Mouse (Mus musculus): Measurements from ENCODE around the gene Fam83e. TPM values are rescaled to one million over a fixed set of nuclear protein-coding genes. Genes with fewer than 3 reads are reported as not detected.

Gene Fam83e
- total and polyA plus RNA-seq, 3 experiments, result 0.13 to 1.3 (median 0.74) TPM

DNA sequence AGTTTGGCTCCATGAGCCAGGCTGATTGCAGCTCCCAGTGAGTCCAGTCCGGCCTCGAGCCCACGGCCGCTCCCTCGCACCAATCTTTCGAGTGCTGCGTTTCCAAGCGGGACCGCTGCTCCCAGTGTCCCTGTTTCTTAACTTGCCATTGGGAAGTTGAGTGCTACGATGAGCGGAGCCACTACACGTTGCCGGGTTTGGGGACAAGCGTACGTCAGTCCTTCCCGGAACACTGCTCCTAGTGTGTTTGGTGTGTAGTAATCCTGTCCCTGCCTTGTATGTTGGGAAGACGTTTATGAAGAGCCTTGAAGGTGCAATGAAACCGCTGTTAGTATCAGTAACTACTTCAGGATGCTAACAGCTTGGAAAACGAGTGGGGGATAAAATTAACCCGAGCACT is 2.7 kb upstream of the Fam83e start:
- no peak for DNase-seq (ENCODE audit: extremely low read depth)
- Histone ChIP-seq H3K4me1 (ENCODE audit: control insufficient read depth in 1 of 2, insufficient read depth in 2 of 2) (peaks cover 7 to 44% of the 10 kb centered on the region in 2 experiments; a peak in 3 of 4 replicates), H3K27ac (ENCODE audit: insufficient read depth, low read depth) (peak overlapping the region; percentile 79), H3K79me2 (replicated peaks; ENCODE audit: control insufficient read depth, extremely low read depth, insufficient read depth, poor library complexity, severe bottlenecking) (peaks cover 47% of the 10 kb centered on the region), H3K27me3 (replicated peaks) (no peaks in the 10 kb centered on the region), H3K4me2 (ENCODE audit: insufficient read depth, low read depth, poor library complexity, severe bottlenecking) (no peak overlapping the region), H3K9me3 (replicated peaks; ENCODE audit: low read length) (no peaks in the 10 kb centered on the region), H3K36me3 (replicated peaks in 1 of 2; ENCODE audit: control insufficient read depth in 1 of 2, insufficient read depth in 1 of 2, low read length in 1 of 2) (peaks cover 46 to 64% of the 10 kb centered on the region in 2 experiments), H3K4me3 (replicated peaks in 1 of 3; ENCODE audit: low read depth in 2 of 3, low read length in 2 of 3, poor library complexity in 1 of 3) (peak overlapping the region; percentile 95 to 100 (median 97)), H3K9ac (ENCODE audit: insufficient read depth, low read depth) (peak overlapping the region; percentile 98)
- in situ Hi-C loops (cut with MboI; ENCODE audit: low pct_ligation_motif_present, low pct_unique_long_range_greater_than_20kb, low sequenced_read_pairs) (no loop called here), dilution Hi-C loops (cut with MboI; ENCODE audit: extremely low pct_ligation_motif_present, extremely low pct_unique_long_range_greater_than_20kb, low sequenced_read_pairs) (no loop called here)
- peak; percentile 1; the same call in 1 of the 2 replicates for TF ChIP-seq MAX (IDR thresholded peaks at IDR 0.05; ENCODE audit: low read length)
- 0 out of 2 replicates have a peak, but pooled peaks have one; percentile 8 for TF ChIP-seq ZMIZ1 (IDR thresholded peaks at IDR 0.05; ENCODE audit: low read depth, low read length)
- no peak for TF ChIP-seq SIN3A (IDR thresholded peaks at IDR 0.05; ENCODE audit: low read length)

DNA sequence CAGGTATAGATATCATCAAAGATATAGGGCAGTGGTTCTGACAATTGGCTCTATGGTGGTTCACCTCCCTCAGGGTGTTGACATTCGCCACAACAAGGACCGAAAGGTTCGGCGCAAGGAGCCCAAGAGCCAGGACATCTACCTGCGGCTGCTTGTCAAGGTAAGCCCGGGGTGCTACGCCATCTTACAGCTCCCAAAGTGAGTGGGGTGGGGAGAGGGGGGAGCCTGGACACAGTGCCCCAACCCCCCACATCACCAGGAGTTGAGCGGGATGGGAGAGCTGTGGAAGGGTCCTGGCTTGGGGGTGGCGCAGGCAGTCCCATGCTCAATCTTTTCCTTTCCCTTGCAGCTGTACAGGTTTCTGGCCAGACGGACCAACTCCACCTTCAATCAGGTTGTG is 1.8 kb upstream of the Fam83e start:
- Histone ChIP-seq H3K9ac (ENCODE audit: insufficient read depth, low read depth) (peak overlapping the region; percentile 98), H3K9me3 (replicated peaks; ENCODE audit: low read length) (no peaks in the 10 kb centered on the region), H3K4me1 (ENCODE audit: control insufficient read depth in 1 of 2, insufficient read depth in 2 of 2) (peaks cover 7 to 40% of the 10 kb centered on the region in 2 experiments; a peak in 3 of 4 replicates), H3K4me2 (ENCODE audit: insufficient read depth, low read depth, poor library complexity, severe bottlenecking) (peak overlapping the region; percentile 39), H3K27me3 (replicated peaks) (no peaks in the 10 kb centered on the region), H3K36me3 (replicated peaks in 1 of 2; ENCODE audit: control insufficient read depth in 1 of 2, insufficient read depth in 1 of 2, low read length in 1 of 2) (peaks cover 51 to 64% of the 10 kb centered on the region in 2 experiments), H3K79me2 (replicated peaks; ENCODE audit: control insufficient read depth, extremely low read depth, insufficient read depth, poor library complexity, severe bottlenecking) (peaks cover 43% of the 10 kb centered on the region), H3K4me3 (replicated peaks in 1 of 3; ENCODE audit: low read depth in 2 of 3, low read length in 2 of 3, poor library complexity in 1 of 3) (peak overlapping the region; percentile 95 to 100 (median 97)), H3K27ac (ENCODE audit: insufficient read depth, low read depth) (peak overlapping the region; percentile 14; the same call in 1 of the 2 replicates)
- DNase-seq (ENCODE audit: extremely low read depth), result no peak
- dilution Hi-C loops (cut with MboI; ENCODE audit: extremely low pct_ligation_motif_present, extremely low pct_unique_long_range_greater_than_20kb, low sequenced_read_pairs), result no loop called here
- no peak for TF ChIP-seq SIN3A (IDR thresholded peaks at IDR 0.05; ENCODE audit: low read length)
- TF ChIP-seq ZMIZ1 (IDR thresholded peaks at IDR 0.05; ENCODE audit: low read depth, low read length), result 0 out of 2 replicates have a peak, but pooled peaks have one; percentile 15
- TF ChIP-seq MXI1 (IDR thresholded peaks at IDR 0.05; ENCODE audit: low read depth, low read length), result peak; percentile 35; the same call in 1 of the 2 replicates
- in situ Hi-C loops (cut with MboI; ENCODE audit: low pct_ligation_motif_present, low pct_unique_long_range_greater_than_20kb, low sequenced_read_pairs), result no loop called here

GRCm38 (mm10) chr7:45719738-45720412 is 1.1 kb upstream of the Fam83e start:
- TF ChIP-seq POLR2AphosphoS2 (IDR thresholded peaks at IDR 0.05; ENCODE audit: low read depth, low read length), result peak; percentile 31; the same call in 1 of the 2 replicates
- no peak for TF ChIP-seq CTCF (conservative IDR thresholded peaks at IDR 0.05 in 1 of 2, IDR thresholded peaks at IDR 0.05 in 1 of 2; ENCODE audit: low read depth in 2 of 2, low read length in 2 of 2)
- DNase-seq (ENCODE audit: extremely low read depth), result no peak
- Histone ChIP-seq H3K9me3 (replicated peaks; ENCODE audit: low read length) (no peaks in the 10 kb centered on the region), H3K79me2 (replicated peaks; ENCODE audit: control insufficient read depth, extremely low read depth, insufficient read depth, poor library complexity, severe bottlenecking) (peaks cover 36% of the 10 kb centered on the region), H3K36me3 (replicated peaks in 1 of 2; ENCODE audit: control insufficient read depth in 1 of 2, insufficient read depth in 1 of 2, low read length in 1 of 2) (peaks cover 57 to 71% of the 10 kb centered on the region in 2 experiments), H3K4me1 (ENCODE audit: control insufficient read depth in 1 of 2, insufficient read depth in 2 of 2) (peaks cover 7 to 35% of the 10 kb centered on the region in 2 experiments; a peak in 3 of 4 replicates), H3K9ac (ENCODE audit: insufficient read depth, low read depth) (peak overlapping the region; percentile 98; the same call in 1 of the 2 replicates), H3K27ac (ENCODE audit: insufficient read depth, low read depth) (peak overlapping the region; percentile 4; the same call in 1 of the 2 replicates), H3K27me3 (replicated peaks) (no peaks in the 10 kb centered on the region), H3K4me3 (replicated peaks in 1 of 3; ENCODE audit: low read depth in 2 of 3, low read length in 2 of 3, poor library complexity in 1 of 3) (peak overlapping the region in 2 of 3 experiments; percentile 95 to 100), H3K4me2 (ENCODE audit: insufficient read depth, low read depth, poor library complexity, severe bottlenecking) (peak overlapping the region; percentile 39)
- dilution Hi-C loops (cut with MboI; ENCODE audit: extremely low pct_ligation_motif_present, extremely low pct_unique_long_range_greater_than_20kb, low sequenced_read_pairs) (no loop called here), in situ Hi-C loops (cut with MboI; ENCODE audit: low pct_ligation_motif_present, low pct_unique_long_range_greater_than_20kb, low sequenced_read_pairs) (no loop called here)
